Mouse (Mus musculus): Measurements from ENCODE around the gene Reep3. TPM values are rescaled to one million over a fixed set of nuclear protein-coding genes. Genes with fewer than 3 reads are reported as not detected.

Reep3 gene
- polyA plus RNA-seq, 1 experiment from 2014 or later = 44.0 TPM

- Histone ChIP-seq H3K4me3 (replicated peaks; ENCODE audit: low read length) (no peak overlapping the region), H3K9me3 (replicated peaks; ENCODE audit: control insufficient read depth, low read length) (no peaks in the 10 kb centered on the region), H3K27me3 (ENCODE audit: control insufficient read depth, insufficient read depth, low read length) (no peaks in the 10 kb centered on the region), H3K4me2 (ENCODE audit: low read depth, low read length) (no peak overlapping the region), H3K4me1 (ENCODE audit: control insufficient read depth, insufficient read depth, low read length) (peaks cover 17% of the 10 kb centered on the region), H3K9ac (ENCODE audit: low read length) (no peak overlapping the region), H3K27ac (ENCODE audit: low read length) (no peak overlapping the region; the same call in 1 of the 2 replicates), H3K36me3 (ENCODE audit: control insufficient read depth, insufficient read depth, low read length) (no peaks in the 10 kb centered on the region)
- 58% methylated on average over 5 of the region's 5 CpGs for WGBS
- no peak for ATAC-seq (ENCODE audit: insufficient read depth, low FRiP score)
Observed at GRCm38 (mm10) chr10:67065927-67066326, 30.8 kb downstream of the Reep3 start.

GRCm38 (mm10) chr10:67065277-67065887 is 31.4 kb downstream of the Reep3 start:
- Histone ChIP-seq H3K4me3 (replicated peaks; ENCODE audit: low read length) (no peak overlapping the region), H3K9ac (ENCODE audit: low read length) (no peak overlapping the region), H3K4me1 (ENCODE audit: control insufficient read depth, insufficient read depth, low read length) (peaks cover 17% of the 10 kb centered on the region), H3K9me3 (replicated peaks; ENCODE audit: control insufficient read depth, low read length) (no peaks in the 10 kb centered on the region), H3K27ac (ENCODE audit: low read length) (no peak overlapping the region; the same call in 1 of the 2 replicates), H3K27me3 (ENCODE audit: control insufficient read depth, insufficient read depth, low read length) (no peaks in the 10 kb centered on the region), H3K36me3 (ENCODE audit: control insufficient read depth, insufficient read depth, low read length) (no peaks in the 10 kb centered on the region), H3K4me2 (ENCODE audit: low read depth, low read length) (no peak overlapping the region)
- no peak for ATAC-seq (ENCODE audit: insufficient read depth, low FRiP score)
- 55% methylated on average over 7 of the region's 7 CpGs for WGBS

- Histone ChIP-seq H3K9ac (ENCODE audit: low read length) (no peak overlapping the region), H3K27ac (ENCODE audit: low read length) (peak overlapping the region; percentile 40), H3K27me3 (ENCODE audit: control insufficient read depth, insufficient read depth, low read length) (no peaks in the 10 kb centered on the region), H3K4me3 (replicated peaks; ENCODE audit: low read length) (no peak overlapping the region), H3K4me2 (ENCODE audit: low read depth, low read length) (no peak overlapping the region), H3K9me3 (replicated peaks; ENCODE audit: control insufficient read depth, low read length) (no peaks in the 10 kb centered on the region), H3K36me3 (ENCODE audit: control insufficient read depth, insufficient read depth, low read length) (no peaks in the 10 kb centered on the region), H3K4me1 (ENCODE audit: control insufficient read depth, insufficient read depth, low read length) (peaks cover 34% of the 10 kb centered on the region)
- peak; percentile 52; the same call in 1 of the 2 replicates for ATAC-seq (ENCODE audit: insufficient read depth, low FRiP score)
- 34% methylated on average over 4 of the region's 4 CpGs for WGBS
Observed at GRCm38 (mm10) chr10:67061823-67062222, 34.9 kb downstream of the Reep3 start.

GRCm38 (mm10) chr10:67061367-67061801 is 35.4 kb downstream of the Reep3 start:
- Histone ChIP-seq H3K27me3 (ENCODE audit: control insufficient read depth, insufficient read depth, low read length) (no peaks in the 10 kb centered on the region), H3K36me3 (ENCODE audit: control insufficient read depth, insufficient read depth, low read length) (no peaks in the 10 kb centered on the region), H3K9me3 (replicated peaks; ENCODE audit: control insufficient read depth, low read length) (no peaks in the 10 kb centered on the region), H3K9ac (ENCODE audit: low read length) (no peak overlapping the region), H3K4me3 (replicated peaks; ENCODE audit: low read length) (no peak overlapping the region), H3K27ac (ENCODE audit: low read length) (peak overlapping the region; percentile 40), H3K4me2 (ENCODE audit: low read depth, low read length) (0 out of 2 replicates have a peak overlapping the region, but pooled peaks have one; percentile 10), H3K4me1 (ENCODE audit: control insufficient read depth, insufficient read depth, low read length) (peaks cover 38% of the 10 kb centered on the region)
- no peak; the same call in 1 of the 2 replicates for ATAC-seq (ENCODE audit: insufficient read depth, low FRiP score)
- WGBS = 53% methylated on average over 10 of the region's 10 CpGs

DNA sequence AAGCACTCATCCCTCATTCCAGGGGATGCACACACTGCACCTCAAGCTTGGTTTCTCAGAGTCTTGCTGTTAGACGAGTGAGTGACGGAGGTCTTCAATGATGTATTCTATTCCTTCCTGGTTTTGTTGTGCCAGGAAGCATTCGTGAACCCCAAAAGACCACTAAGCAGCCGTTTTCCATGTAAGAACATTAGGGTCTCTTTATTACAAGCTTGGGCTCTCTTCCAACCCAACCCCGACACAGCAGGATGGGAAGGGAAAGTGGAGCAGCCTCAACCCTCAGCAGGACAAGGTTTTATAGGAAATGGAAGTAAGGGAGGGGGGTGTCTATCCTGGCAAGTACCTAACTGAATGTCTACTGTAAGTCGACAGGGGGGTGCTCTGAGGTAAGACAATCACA is 38.0 kb downstream of the Reep3 start:
- peaks cover 48% of the 10 kb centered on the region for H3K4me1 ChIP-seq (ENCODE audit: control insufficient read depth, insufficient read depth, low read length)
- 69% methylated on average over 6 of the region's 6 CpGs for WGBS
- H3K4me2 ChIP-seq (ENCODE audit: low read depth, low read length) = no peak overlapping the region
- H3K9me3 ChIP-seq (replicated peaks; ENCODE audit: control insufficient read depth, low read length) = no peaks in the 10 kb centered on the region
- H3K27ac ChIP-seq (ENCODE audit: low read length) = peak overlapping the region; percentile 66
- no peak for ATAC-seq (ENCODE audit: insufficient read depth, low FRiP score)
- no peak overlapping the region for H3K4me3 ChIP-seq (replicated peaks; ENCODE audit: low read length)
- H3K36me3 ChIP-seq (ENCODE audit: control insufficient read depth, insufficient read depth, low read length) = no peaks in the 10 kb centered on the region
- no peak overlapping the region for H3K9ac ChIP-seq (ENCODE audit: low read length)
- H3K27me3 ChIP-seq (ENCODE audit: control insufficient read depth, insufficient read depth, low read length) = no peaks in the 10 kb centered on the region

- Histone ChIP-seq H3K4me2 (ENCODE audit: low read depth, low read length) (no peak overlapping the region), H3K4me3 (replicated peaks; ENCODE audit: low read length) (no peak overlapping the region), H3K27me3 (ENCODE audit: control insufficient read depth, insufficient read depth, low read length) (no peaks in the 10 kb centered on the region), H3K9ac (ENCODE audit: low read length) (no peak overlapping the region), H3K27ac (ENCODE audit: low read length) (peak overlapping the region; percentile 66), H3K9me3 (replicated peaks; ENCODE audit: control insufficient read depth, low read length) (no peaks in the 10 kb centered on the region), H3K36me3 (ENCODE audit: control insufficient read depth, insufficient read depth, low read length) (no peaks in the 10 kb centered on the region), H3K4me1 (ENCODE audit: control insufficient read depth, insufficient read depth, low read length) (peaks cover 52% of the 10 kb centered on the region)
- WGBS = 46% methylated on average over 7 of the region's 7 CpGs
- peak; percentile 27; the same call in 1 of the 2 replicates for ATAC-seq (ENCODE audit: insufficient read depth, low FRiP score)
Observed at GRCm38 (mm10) chr10:67058297-67058696, 38.4 kb downstream of the Reep3 start.

- H3K4me1 ChIP-seq (ENCODE audit: control insufficient read depth, insufficient read depth, low read length) = peaks cover 55% of the 10 kb centered on the region
- H3K4me3 ChIP-seq (replicated peaks; ENCODE audit: low read length) = no peak overlapping the region
- H3K27ac ChIP-seq (ENCODE audit: low read length) = peak overlapping the region; percentile 66; the same call in 1 of the 2 replicates
- H3K9me3 ChIP-seq (replicated peaks; ENCODE audit: control insufficient read depth, low read length) = no peaks in the 10 kb centered on the region
- H3K9ac ChIP-seq (ENCODE audit: low read length) = no peak overlapping the region
- no peaks in the 10 kb centered on the region for H3K27me3 ChIP-seq (ENCODE audit: control insufficient read depth, insufficient read depth, low read length)
- no peaks in the 10 kb centered on the region for H3K36me3 ChIP-seq (ENCODE audit: control insufficient read depth, insufficient read depth, low read length)
- WGBS = 93% methylated on average over 6 of the region's 6 CpGs
- no peak overlapping the region for H3K4me2 ChIP-seq (ENCODE audit: low read depth, low read length)
- ATAC-seq (ENCODE audit: insufficient read depth, low FRiP score) = no peak
Observed at GRCm38 (mm10) chr10:67057696-67058095, 39.0 kb downstream of the Reep3 start.

- peak overlapping the region; percentile 94 for H3K27ac ChIP-seq (ENCODE audit: low read length)
- no peak overlapping the region for H3K9ac ChIP-seq (ENCODE audit: low read length)
- ATAC-seq (ENCODE audit: insufficient read depth, low FRiP score) = no peak
- no peaks in the 10 kb centered on the region for H3K9me3 ChIP-seq (replicated peaks; ENCODE audit: control insufficient read depth, low read length)
- H3K36me3 ChIP-seq (ENCODE audit: control insufficient read depth, insufficient read depth, low read length) = no peaks in the 10 kb centered on the region
- no peak overlapping the region for H3K4me3 ChIP-seq (replicated peaks; ENCODE audit: low read length)
- peaks cover 55% of the 10 kb centered on the region for H3K4me1 ChIP-seq (ENCODE audit: control insufficient read depth, insufficient read depth, low read length)
- no peaks in the 10 kb centered on the region for H3K27me3 ChIP-seq (ENCODE audit: control insufficient read depth, insufficient read depth, low read length)
- no peak overlapping the region for H3K4me2 ChIP-seq (ENCODE audit: low read depth, low read length)
Observed at GRCm38 (mm10) chr10:67057208-67057607, 39.5 kb downstream of the Reep3 start.

DNA sequence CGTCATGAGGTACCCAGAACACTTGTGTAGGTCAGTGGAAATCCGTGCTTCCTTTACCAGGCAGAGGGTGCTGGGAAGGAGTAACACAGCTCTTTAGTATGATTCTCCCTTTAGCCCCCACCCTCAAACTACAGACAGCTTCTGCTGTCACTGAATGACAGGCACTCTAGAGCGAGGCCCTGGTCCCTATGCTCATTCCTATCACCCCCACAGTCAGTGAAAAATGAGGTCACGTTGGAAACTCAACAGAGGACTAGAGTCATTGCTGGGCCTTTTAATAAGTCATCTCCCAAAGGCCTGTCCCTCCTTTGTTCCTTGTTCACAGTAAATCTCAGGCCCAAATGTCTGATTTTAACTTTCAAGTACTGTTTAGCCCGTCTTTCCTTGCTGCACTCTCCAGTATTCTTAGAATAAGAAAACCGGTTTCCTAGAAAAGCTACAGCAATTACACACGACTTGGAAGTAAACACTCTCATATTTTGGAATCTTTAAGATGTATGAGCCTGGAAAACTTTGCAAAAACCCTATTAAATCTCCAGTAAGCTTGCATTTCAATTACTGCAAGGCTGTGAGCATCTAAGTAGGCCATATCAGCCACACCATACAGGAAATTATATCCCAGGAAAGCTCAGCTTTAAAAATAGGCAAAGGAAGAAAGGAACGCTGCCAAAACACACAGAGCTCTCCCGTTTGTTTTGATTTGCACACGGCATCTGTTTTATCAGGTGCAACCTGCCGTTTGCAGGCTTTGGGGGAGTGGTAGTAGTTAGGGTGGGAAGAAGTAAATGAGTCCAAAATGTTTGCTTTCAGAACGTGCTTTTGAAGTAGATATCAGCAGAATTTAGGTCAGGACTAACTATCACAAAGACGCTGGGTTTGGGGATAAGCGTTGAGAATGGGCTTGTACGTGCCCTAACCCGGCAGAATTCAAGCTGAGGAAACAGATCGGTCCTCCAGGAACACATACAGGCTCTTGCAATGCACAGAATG is 40.6 kb downstream of the Reep3 start:
- H3K4me3 ChIP-seq (replicated peaks; ENCODE audit: low read length) = no peak overlapping the region
- ATAC-seq (ENCODE audit: insufficient read depth, low FRiP score) = peak; percentile 56; the same call in 1 of the 2 replicates
- peak overlapping the region; percentile 94 for H3K27ac ChIP-seq (ENCODE audit: low read length)
- no peaks in the 10 kb centered on the region for H3K27me3 ChIP-seq (ENCODE audit: control insufficient read depth, insufficient read depth, low read length)
- H3K4me2 ChIP-seq (ENCODE audit: low read depth, low read length) = peak overlapping the region; percentile 4; the same call in 1 of the 2 replicates
- H3K36me3 ChIP-seq (ENCODE audit: control insufficient read depth, insufficient read depth, low read length) = no peaks in the 10 kb centered on the region
- WGBS = 27% methylated on average over 17 of the region's 17 CpGs
- no peaks in the 10 kb centered on the region for H3K9me3 ChIP-seq (replicated peaks; ENCODE audit: control insufficient read depth, low read length)
- peak overlapping the region; percentile 35 for H3K9ac ChIP-seq (ENCODE audit: low read length)
- peaks cover 46% of the 10 kb centered on the region for H3K4me1 ChIP-seq (ENCODE audit: control insufficient read depth, insufficient read depth, low read length)
